Mouse (Mus musculus) stomach, postnatal 0 days (tissue): ENCODE measurements around the gene Mbnl2.

Experiments used
- CTCF ChIP-seq: IDR thresholded peaks from 2 replicates; pipeline ENCODE4 v1.5.1; 2016; ENCODE audit warnings: antibody characterized with exemption, low read depth, mild to moderate bottlenecking, moderate library complexity
- EP300 ChIP-seq: optimal IDR thresholded peaks from 2 replicates; pipeline ENCODE3; 2016; ENCODE audit warnings: antibody characterized with exemption

- no peak for TF ChIP-seq EP300
- no peak for TF ChIP-seq CTCF
These were observed 66.4 kb downstream of the Mbnl2 start for GRCm38 (mm10) chr14:120341912-120342311.
